Mouse (Mus musculus) liver, embryonic 14.5 days (tissue): ENCODE results near the gene Ncf2. TPM values are rescaled to one million over a fixed set of nuclear protein-coding genes. Genes with fewer than 3 reads are reported as not detected.

Source experiments
- ATAC-seq: fragments of 200-750 bp; cut with Nextera tagmentation; 2 replicates; pipeline ENCODE4 v1.8.0; 2017; ENCODE audit warnings: moderate number of reproducible peaks, mild to moderate bottlenecking, moderate library complexity; ENCODE audit not compliant: insufficient read depth
- DNase-seq, 3 experiments: peaks; one replicate each; pipeline ENCODE4 v3.0.0-alpha.2; 2012 to 2013; ENCODE audit warnings: low read depth in 3 of 3, low spot score in 3 of 3
- H3K27ac ChIP-seq: fragments of 300-500 bp; sonication (generic); 2 replicates; pipeline ENCODE4 v1.5.1; 2014; ENCODE audit warnings: moderate library complexity, mild to moderate bottlenecking, control low read depth, inconsistent platforms
- H3K27me3 ChIP-seq: fragments of 300-500 bp; sonication (generic); 2 replicates; pipeline ENCODE4 v1.6.1; 2014; ENCODE audit warnings: mild to moderate bottlenecking, low read length, moderate library complexity; ENCODE audit not compliant: control insufficient read depth, insufficient read depth
- H3K36me3 ChIP-seq: fragments of 300-500 bp; sonication (generic); replicated peaks from 2 replicates; pipeline ENCODE4 v1.6.1; 2014; ENCODE audit warnings: low read depth; ENCODE audit not compliant: control insufficient read depth, insufficient read depth
- H3K4me1 ChIP-seq, 2 experiments: fragments of 200-500 bp in 1 of 2; fragments of 300-500 bp in 1 of 2; sonication (generic) in 1 of 2; replicated peaks; 2 replicates each; pipeline ENCODE4 v1.6.1; 2012 to 2014; ENCODE audit warnings: antibody characterized with exemption in 1 of 2, inconsistent platforms in 1 of 2, low read length in 1 of 2; ENCODE audit not compliant: control insufficient read depth in 2 of 2, insufficient read depth in 2 of 2
- H3K4me2 ChIP-seq: fragments of 300-500 bp; sonication (generic); 2 replicates; pipeline ENCODE4 v1.6.1; 2014; ENCODE audit warnings: low read depth, mild to moderate bottlenecking, control low read depth, moderate library complexity
- H3K4me3 ChIP-seq, 2 experiments: fragments of 200-500 bp in 1 of 2; fragments of 300-500 bp in 1 of 2; sonication (generic) in 1 of 2; 2 replicates each; pipeline ENCODE4 v1.5.1; 2012 to 2014; ENCODE audit warnings: low read depth in 2 of 2, low read length in 2 of 2, mild to moderate bottlenecking in 2 of 2, control low read depth in 1 of 2, inconsistent platforms in 1 of 2, moderate library complexity in 1 of 2; ENCODE audit not compliant: insufficient read depth in 1 of 2
- H3K9ac ChIP-seq: fragments of 300-500 bp; sonication (generic); replicated peaks from 2 replicates; pipeline ENCODE4 v1.6.1; 2014; ENCODE audit warnings: mild to moderate bottlenecking, control low read depth, moderate library complexity
- H3K9me3 ChIP-seq: fragments of 300-500 bp; sonication (generic); 2 replicates; pipeline ENCODE4 v1.6.1; 2016; ENCODE audit warnings: low read length, mixed read lengths; ENCODE audit not compliant: control insufficient read depth
- CTCF ChIP-seq: IDR thresholded peaks from 2 replicates; pipeline ENCODE4 v1.5.1; 2016; ENCODE audit warnings: antibody characterized with exemption, low read depth, control low read depth
- EP300 ChIP-seq: IDR thresholded peaks from 2 replicates; pipeline ENCODE4 v1.6.1; 2016; ENCODE audit warnings: antibody characterized with exemption, low read depth
- WGBS: fragments of 180-500 bp; shearing (Covaris S2); extraction: QIAGEN DNeasy Blood & Tissue Kit; methylation state at CpG from one replicate; pipeline ENCODE4 v1.1.7; 2014; ENCODE audit not compliant: insufficient replicate concordance; 5-methylcytosine and 5-hydroxymethylcytosine counted together
- polyA plus RNA-seq, 2 experiments: library from polyadenylated mRNA; depleted of rRNA in 1 of 2; stranded (reverse) in 1 of 2; unstranded in 1 of 2; fragments of >200 nt; fragmentation: Nextera tagmentation in 1 of 2; extraction: Ambion mirVana in 1 of 2; gene quantifications; 2 replicates each; pipeline versions ENCODE4 v1.2.1 to v1.2.3; 2012 to 2014

The Ncf2 gene
- polyA plus RNA-seq, 2 experiments, result 7.3 to 7.5 TPM

DNA sequence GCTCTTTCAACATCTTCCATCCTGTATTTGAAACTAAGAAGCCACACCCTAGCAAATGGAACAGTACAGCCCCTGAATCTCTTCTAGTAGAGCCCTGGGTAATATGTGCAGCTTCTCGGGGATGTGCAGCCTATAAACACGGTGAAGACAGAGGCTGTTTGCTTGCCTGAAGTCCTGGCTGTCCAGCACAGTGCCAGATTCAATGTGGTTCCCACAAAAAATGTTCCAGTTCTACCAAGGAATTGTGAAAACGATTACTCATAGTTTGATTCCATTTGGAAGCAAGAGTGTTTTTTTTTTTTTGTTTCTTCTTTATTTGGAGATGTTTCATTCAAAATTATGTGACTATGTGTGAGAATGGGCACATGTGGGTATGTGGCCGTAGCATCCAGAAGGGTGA lies 21.8 kb downstream of the Ncf2 start:
- Histone ChIP-seq H3K9me3 (no peaks in the 10 kb centered on the region), H3K9ac (no peak overlapping the region), H3K4me3 (no peak overlapping the region), H3K27ac (no peak overlapping the region), H3K27me3 (no peaks in the 10 kb centered on the region), H3K4me1 (no peaks in the 10 kb centered on the region), H3K4me2 (no peak overlapping the region), H3K36me3 (no peaks in the 10 kb centered on the region)
- ATAC-seq (no peak), DNase-seq (no peak)
- 59% methylated on average over 4 of the region's 4 CpGs for WGBS
- TF ChIP-seq EP300 (no peak), CTCF (no peak)

DNA sequence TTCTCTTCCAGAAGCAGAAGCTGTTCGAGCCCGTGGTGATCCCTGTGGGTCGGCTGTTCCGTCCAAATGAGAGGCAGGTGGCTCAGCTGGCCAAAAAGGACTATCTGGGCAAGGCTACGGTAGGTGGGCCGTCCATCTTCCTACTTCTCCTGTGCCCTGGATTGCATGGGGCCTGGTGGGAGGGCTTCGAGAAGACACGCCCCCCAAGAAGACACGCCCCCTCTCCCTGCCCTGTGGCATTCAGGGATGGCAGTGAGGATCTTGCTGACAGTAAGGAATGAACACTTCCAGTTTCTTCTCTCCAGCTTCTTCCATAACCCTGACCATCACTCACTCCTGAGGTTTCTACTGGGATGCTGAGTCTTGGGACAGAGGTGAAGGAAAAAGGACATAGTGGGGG lies 24.2 kb downstream of the Ncf2 start:
- no peak for TF ChIP-seq CTCF
- TF ChIP-seq EP300, result no peak
- WGBS, result 68% methylated on average over 9 of the region's 9 CpGs
- Histone ChIP-seq H3K27ac (no peak overlapping the region), H3K36me3 (no peaks in the 10 kb centered on the region), H3K4me3 (no peak overlapping the region), H3K27me3 (no peaks in the 10 kb centered on the region), H3K9ac (no peak overlapping the region), H3K4me1 (no peaks in the 10 kb centered on the region), H3K4me2 (no peak overlapping the region), H3K9me3 (no peaks in the 10 kb centered on the region)
- DNase-seq, result no peak
- no peak for ATAC-seq

GRCm38 (mm10) chr1:152826446-152826845 lies 26.5 kb downstream of the Ncf2 start:
- no peaks in the 10 kb centered on the region for H3K27me3 ChIP-seq
- ATAC-seq, result no peak
- no peak overlapping the region for H3K4me3 ChIP-seq
- WGBS, result 69% methylated on average over 5 of the region's 5 CpGs
- no peaks in the 10 kb centered on the region for H3K36me3 ChIP-seq
- no peaks in the 10 kb centered on the region for H3K9me3 ChIP-seq
- no peak overlapping the region for H3K4me2 ChIP-seq
- DNase-seq, result no peak
- H3K27ac ChIP-seq, result no peak overlapping the region
- TF ChIP-seq CTCF, result no peak
- no peak for TF ChIP-seq EP300
- H3K4me1 ChIP-seq, result no peaks in the 10 kb centered on the region
- no peak overlapping the region for H3K9ac ChIP-seq

DNA sequence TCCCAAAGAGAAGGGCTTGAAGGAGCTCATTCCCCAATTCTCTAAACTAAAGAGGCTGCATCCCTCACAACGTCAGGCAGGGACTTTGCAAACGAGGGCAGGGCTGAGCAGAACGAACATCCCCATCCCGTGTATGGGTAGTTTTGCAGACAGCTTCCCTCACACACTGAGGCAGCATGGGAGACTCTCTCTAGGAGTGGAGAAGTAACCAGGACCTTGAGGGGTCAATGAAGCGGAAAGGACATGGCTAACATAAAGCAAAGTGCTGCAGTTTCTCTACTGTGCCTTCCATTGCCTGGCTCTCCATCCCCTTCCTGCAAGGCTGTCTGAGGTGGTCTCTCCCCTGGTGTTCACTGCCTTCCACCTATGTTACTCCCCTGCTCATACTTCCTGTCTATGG lies 28.2 kb downstream of the Ncf2 start:
- DNase-seq (no peak), ATAC-seq (no peak)
- no peak overlapping the region for H3K4me2 ChIP-seq
- 63% methylated on average over 5 of the region's 5 CpGs for WGBS
- no peak overlapping the region for H3K9ac ChIP-seq
- H3K36me3 ChIP-seq, result no peaks in the 10 kb centered on the region
- H3K4me1 ChIP-seq, result no peaks in the 10 kb centered on the region
- H3K27ac ChIP-seq, result no peak overlapping the region
- no peaks in the 10 kb centered on the region for H3K27me3 ChIP-seq
- H3K4me3 ChIP-seq, result no peak overlapping the region
- TF ChIP-seq CTCF, result no peak
- no peak for TF ChIP-seq EP300
- no peaks in the 10 kb centered on the region for H3K9me3 ChIP-seq

GRCm38 (mm10) chr1:152828637-152829355 lies 28.8 kb downstream of the Ncf2 start:
- DNase-seq, result no peak
- H3K27me3 ChIP-seq, result no peaks in the 10 kb centered on the region
- H3K36me3 ChIP-seq, result no peaks in the 10 kb centered on the region
- H3K27ac ChIP-seq, result no peak overlapping the region
- ATAC-seq, result no peak
- H3K4me2 ChIP-seq, result no peak overlapping the region
- whole genome bisulfite sequencing, result 74% methylated on average over 10 of the region's 10 CpGs
- no peak overlapping the region for H3K4me3 ChIP-seq
- no peaks in the 10 kb centered on the region for H3K9me3 ChIP-seq
- H3K9ac ChIP-seq, result no peak overlapping the region
- H3K4me1 ChIP-seq, result no peaks in the 10 kb centered on the region
- TF ChIP-seq CTCF (no peak), EP300 (no peak)
